Mouse (Mus musculus): ENCODE measurements around the gene Ttll5. TPM values are rescaled to one million over a fixed set of nuclear protein-coding genes. Genes with fewer than 3 reads are reported as not detected.

Gene Ttll5
- polyA plus RNA-seq, 1 experiment from 2014 or later = 13.7 TPM

DNA sequence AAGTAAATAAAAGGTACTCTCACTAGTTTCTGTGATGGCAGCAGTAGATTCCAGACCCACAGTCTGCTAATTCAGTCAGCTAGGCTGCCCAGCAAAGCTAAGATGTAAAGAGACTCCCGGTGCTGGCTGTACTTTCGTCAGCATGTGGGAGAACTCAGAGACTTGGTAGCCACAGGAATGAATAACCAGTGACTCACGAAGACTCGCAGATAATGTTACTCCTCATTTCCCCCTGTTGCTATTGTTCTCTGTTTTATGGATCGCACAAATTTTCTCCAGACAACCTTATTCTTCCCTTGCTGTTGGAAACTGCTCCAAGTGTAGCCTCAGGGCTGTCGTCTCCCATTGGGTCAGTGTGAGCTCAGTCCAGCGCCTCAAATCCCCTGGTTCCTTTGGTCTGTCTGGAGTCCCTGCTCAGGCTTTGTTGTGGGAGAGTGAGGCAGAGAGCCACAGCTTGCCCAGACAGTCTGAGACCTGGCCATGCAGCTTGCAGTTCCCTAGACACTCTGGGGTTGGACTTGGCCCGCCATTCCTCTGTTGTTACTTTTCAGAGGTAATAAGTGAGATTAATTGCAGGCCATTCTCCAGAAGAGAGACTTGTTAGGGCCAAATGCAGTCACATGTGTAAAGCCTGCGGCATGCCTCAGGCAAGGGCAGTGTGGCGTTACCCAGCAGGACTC, 135.5 kb downstream of the Ttll5 start:
- H3K9me3 ChIP-seq = no peaks in the 10 kb centered on the region
- no peak overlapping the region for H3K4me3 ChIP-seq
- H3K4me1 ChIP-seq = 0 out of 2 replicates have a peak, but pooled peaks cover 5% of the 10 kb centered on the region
- H3K4me2 ChIP-seq = no peak overlapping the region
- no peak for ATAC-seq (replicated peaks)
- H3K27ac ChIP-seq = no peak overlapping the region
- H3K27me3 ChIP-seq (replicated peaks) = no peaks in the 10 kb centered on the region
- WGBS = 73% methylated on average over 10 of the region's 10 CpGs
- no peak overlapping the region for H3K9ac ChIP-seq
- H3K36me3 ChIP-seq (replicated peaks) = no peaks in the 10 kb centered on the region

GRCm38 (mm10) chr12:85960699-85961098, 136.2 kb downstream of the Ttll5 start:
- Histone ChIP-seq H3K27me3 (replicated peaks) (no peaks in the 10 kb centered on the region), H3K4me2 (no peak overlapping the region), H3K9ac (no peak overlapping the region), H3K4me3 (no peak overlapping the region), H3K27ac (no peak overlapping the region), H3K36me3 (replicated peaks) (no peaks in the 10 kb centered on the region), H3K9me3 (no peaks in the 10 kb centered on the region), H3K4me1 (0 out of 2 replicates have a peak, but pooled peaks cover 5% of the 10 kb centered on the region)
- WGBS = 87% methylated on average over 4 of the region's 4 CpGs
- ATAC-seq (replicated peaks) = no peak

GRCm38 (mm10) chr12:85963160-85963559, 138.7 kb downstream of the Ttll5 start:
- 0 out of 2 replicates have a peak, but pooled peaks cover 5% of the 10 kb centered on the region for H3K4me1 ChIP-seq
- WGBS = 93% methylated on average over 2 of the region's 2 CpGs
- ATAC-seq (replicated peaks) = no peak
- H3K4me3 ChIP-seq = no peak overlapping the region
- H3K9me3 ChIP-seq = no peaks in the 10 kb centered on the region
- no peaks in the 10 kb centered on the region for H3K27me3 ChIP-seq (replicated peaks)
- no peak overlapping the region for H3K9ac ChIP-seq
- no peaks in the 10 kb centered on the region for H3K36me3 ChIP-seq (replicated peaks)
- H3K4me2 ChIP-seq = no peak overlapping the region
- no peak overlapping the region for H3K27ac ChIP-seq

DNA sequence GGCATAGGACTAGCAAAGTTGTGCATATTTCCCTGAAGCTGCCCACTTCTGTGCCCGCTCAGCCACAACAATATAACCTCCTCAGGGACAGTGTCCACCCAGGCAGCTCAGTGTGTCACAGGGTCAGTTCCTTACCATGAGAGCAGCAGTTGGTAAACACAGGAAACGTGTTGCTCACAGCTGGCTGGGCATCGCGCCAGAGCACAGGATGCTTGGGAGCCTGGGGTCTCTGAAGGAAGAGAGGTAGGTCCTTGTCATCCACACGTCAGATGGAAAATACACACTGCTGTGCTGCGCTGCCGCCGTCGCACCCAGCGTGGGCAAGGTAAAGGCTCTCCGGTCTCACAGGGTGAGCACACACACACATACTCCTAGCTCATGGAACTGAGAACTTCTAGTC, 139.2 kb downstream of the Ttll5 start:
- Histone ChIP-seq H3K36me3 (replicated peaks) (no peaks in the 10 kb centered on the region), H3K27me3 (replicated peaks) (no peaks in the 10 kb centered on the region), H3K9me3 (no peaks in the 10 kb centered on the region), H3K9ac (no peak overlapping the region), H3K4me2 (no peak overlapping the region), H3K4me3 (no peak overlapping the region), H3K4me1 (0 out of 2 replicates have a peak, but pooled peaks cover 5% of the 10 kb centered on the region), H3K27ac (no peak overlapping the region)
- ATAC-seq (replicated peaks) = no peak
- WGBS = 88% methylated on average over 11 of the region's 11 CpGs

- Histone ChIP-seq H3K36me3 (replicated peaks) (no peaks in the 10 kb centered on the region), H3K4me2 (no peak overlapping the region), H3K27ac (no peak overlapping the region), H3K9me3 (no peaks in the 10 kb centered on the region), H3K27me3 (replicated peaks) (no peaks in the 10 kb centered on the region), H3K9ac (no peak overlapping the region), H3K4me3 (no peak overlapping the region), H3K4me1 (0 out of 2 replicates have a peak, but pooled peaks cover 5% of the 10 kb centered on the region)
- 92% methylated on average over 3 of the region's 3 CpGs for WGBS
- no peak for ATAC-seq (replicated peaks)
These were observed 140.0 kb downstream of the Ttll5 start for GRCm38 (mm10) chr12:85964436-85964835.

DNA sequence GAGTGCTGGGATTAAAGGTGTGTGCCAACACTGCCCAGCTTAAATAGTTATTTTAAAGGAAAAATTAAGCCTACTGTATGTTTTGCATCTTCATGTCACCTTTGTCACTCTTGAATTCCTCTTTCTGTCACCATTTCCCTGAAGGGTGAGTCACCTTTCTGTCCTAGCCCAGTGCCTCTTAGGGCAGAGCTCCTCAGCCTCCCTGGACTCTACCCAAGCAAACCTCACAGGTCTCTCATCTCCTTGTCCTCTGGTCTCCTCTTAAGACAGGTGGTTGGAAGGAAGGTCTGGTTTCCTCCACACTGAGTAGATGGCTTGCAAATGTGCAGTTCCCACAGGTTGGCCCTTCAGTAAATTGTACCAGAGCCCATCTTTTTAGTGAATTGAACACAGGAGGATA, 143.4 kb downstream of the Ttll5 start:
- Histone ChIP-seq H3K4me1 (no peaks in the 10 kb centered on the region), H3K4me3 (no peak overlapping the region), H3K9ac (no peak overlapping the region), H3K9me3 (no peaks in the 10 kb centered on the region), H3K27ac (no peak overlapping the region), H3K36me3 (replicated peaks) (no peaks in the 10 kb centered on the region), H3K27me3 (replicated peaks) (no peaks in the 10 kb centered on the region), H3K4me2 (no peak overlapping the region)
- no peak for ATAC-seq (replicated peaks)

- no peaks in the 10 kb centered on the region for H3K9me3 ChIP-seq
- no peaks in the 10 kb centered on the region for H3K36me3 ChIP-seq (replicated peaks)
- 68% methylated on average over 4 of the region's 4 CpGs for WGBS
- no peak overlapping the region for H3K4me2 ChIP-seq
- no peak for ATAC-seq (replicated peaks)
- H3K27me3 ChIP-seq (replicated peaks) = no peaks in the 10 kb centered on the region
- H3K9ac ChIP-seq = no peak overlapping the region
- no peak overlapping the region for H3K27ac ChIP-seq
- no peak overlapping the region for H3K4me3 ChIP-seq
- H3K4me1 ChIP-seq = no peaks in the 10 kb centered on the region
These were observed 143.9 kb downstream of the Ttll5 start for GRCm38 (mm10) chr12:85968409-85968808.

- no peaks in the 10 kb centered on the region for H3K9me3 ChIP-seq
- no peak overlapping the region for H3K4me3 ChIP-seq
- no peak overlapping the region for H3K27ac ChIP-seq
- H3K4me2 ChIP-seq = no peak overlapping the region
- no peak overlapping the region for H3K9ac ChIP-seq
- 74% methylated on average over 5 of the region's 5 CpGs for WGBS
- no peak for ATAC-seq (replicated peaks)
- no peaks in the 10 kb centered on the region for H3K27me3 ChIP-seq (replicated peaks)
- no peaks in the 10 kb centered on the region for H3K4me1 ChIP-seq
- H3K36me3 ChIP-seq (replicated peaks) = no peaks in the 10 kb centered on the region
These were observed 145.1 kb downstream of the Ttll5 start for GRCm38 (mm10) chr12:85969571-85969970.

DNA sequence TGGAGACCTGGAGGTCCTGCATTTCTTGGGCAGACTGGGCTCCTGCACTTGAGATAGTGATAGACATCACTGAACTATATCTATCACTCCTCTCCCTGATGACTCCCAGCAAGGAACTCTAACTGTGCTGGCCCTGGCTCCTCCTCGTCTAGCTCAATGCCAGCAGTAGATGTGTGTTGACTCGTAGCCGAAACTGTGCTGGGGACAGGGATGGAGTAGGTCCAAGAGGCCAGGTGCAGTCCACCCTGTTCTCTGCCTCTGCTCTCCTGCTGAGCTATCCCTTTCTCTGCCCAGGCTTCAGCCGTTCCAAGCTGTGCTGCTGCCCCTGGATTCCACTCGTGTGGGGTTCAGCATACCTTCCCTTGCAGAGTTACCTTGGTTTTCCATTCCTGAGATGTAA, 145.7 kb downstream of the Ttll5 start:
- 66% methylated on average over 5 of the region's 5 CpGs for WGBS
- Histone ChIP-seq H3K4me2 (no peak overlapping the region), H3K4me1 (no peaks in the 10 kb centered on the region), H3K4me3 (no peak overlapping the region), H3K27me3 (replicated peaks) (no peaks in the 10 kb centered on the region), H3K36me3 (replicated peaks) (no peaks in the 10 kb centered on the region), H3K27ac (no peak overlapping the region), H3K9ac (no peak overlapping the region), H3K9me3 (no peaks in the 10 kb centered on the region)
- no peak for ATAC-seq (replicated peaks)

DNA sequence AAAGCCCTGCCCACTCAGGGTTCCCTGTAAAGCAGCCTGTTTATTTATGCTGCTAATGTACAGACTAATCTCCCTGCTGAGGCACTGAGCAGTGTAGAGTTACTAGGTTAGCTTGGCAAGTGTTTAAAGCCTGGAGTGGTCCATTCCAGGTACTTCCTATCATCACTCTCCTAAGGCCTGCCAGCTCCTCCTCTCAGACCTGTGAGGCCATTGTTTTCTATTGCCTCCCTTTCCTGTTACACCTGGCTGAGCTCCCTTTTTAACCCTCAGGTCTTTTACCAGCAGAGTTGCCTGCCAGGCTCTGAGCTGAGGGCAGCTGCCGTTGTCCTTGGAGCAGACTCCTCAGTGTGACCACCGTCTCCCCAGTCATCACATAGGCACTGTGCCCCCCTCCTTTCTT, 146.3 kb downstream of the Ttll5 start:
- no peak for ATAC-seq (replicated peaks)
- Histone ChIP-seq H3K4me3 (no peak overlapping the region), H3K27me3 (replicated peaks) (no peaks in the 10 kb centered on the region), H3K36me3 (replicated peaks) (no peaks in the 10 kb centered on the region), H3K4me2 (no peak overlapping the region), H3K9me3 (no peaks in the 10 kb centered on the region), H3K9ac (no peak overlapping the region), H3K27ac (no peak overlapping the region), H3K4me1 (no peaks in the 10 kb centered on the region)
- 59% methylated on average over 2 of the region's 2 CpGs for WGBS

DNA sequence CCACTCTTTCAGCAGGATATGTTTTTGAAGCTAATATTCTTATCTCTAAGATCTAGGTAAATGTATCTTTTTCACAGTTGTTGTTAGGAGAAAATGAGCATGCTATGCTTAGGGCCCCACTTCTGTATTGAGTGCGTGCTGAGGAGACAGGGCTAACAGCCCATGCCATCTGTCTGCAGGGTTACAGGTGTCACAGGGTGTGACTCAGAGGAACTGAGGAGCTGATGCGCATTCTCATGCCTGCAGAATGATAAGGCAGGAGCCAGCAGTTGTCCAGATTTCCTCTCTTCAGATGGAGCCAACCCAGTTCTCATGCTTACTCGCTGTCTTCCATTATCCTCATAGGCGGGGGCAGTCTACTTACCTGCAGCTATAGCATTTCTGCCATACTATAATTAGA, 147.2 kb downstream of the Ttll5 start:
- 88% methylated on average over 4 of the region's 4 CpGs for WGBS
- no peak overlapping the region for H3K4me3 ChIP-seq
- H3K27ac ChIP-seq = no peak overlapping the region
- no peaks in the 10 kb centered on the region for H3K4me1 ChIP-seq
- no peaks in the 10 kb centered on the region for H3K9me3 ChIP-seq
- ATAC-seq (replicated peaks) = no peak
- no peaks in the 10 kb centered on the region for H3K27me3 ChIP-seq (replicated peaks)
- no peak overlapping the region for H3K4me2 ChIP-seq
- H3K36me3 ChIP-seq (replicated peaks) = no peaks in the 10 kb centered on the region
- no peak overlapping the region for H3K9ac ChIP-seq

DNA sequence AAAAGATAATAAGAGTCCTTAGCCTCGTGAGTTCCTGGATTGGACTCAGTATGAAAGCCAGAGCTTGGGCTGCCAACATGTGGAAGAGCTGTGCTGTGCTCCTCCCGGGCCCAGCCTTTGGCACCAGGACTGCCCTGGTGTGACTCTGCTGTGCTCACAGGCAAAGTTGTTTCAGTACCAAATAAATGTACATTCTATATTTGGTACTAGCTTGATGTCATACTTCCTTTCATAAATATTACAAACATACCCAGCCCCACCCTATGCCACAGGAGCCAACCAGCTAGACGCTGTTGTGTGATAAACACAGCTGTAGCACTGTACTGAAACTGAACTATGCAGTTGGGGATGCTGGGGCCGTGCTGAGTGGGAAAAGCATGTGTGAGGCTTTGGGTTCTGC, 149.1 kb downstream of the Ttll5 start:
- H3K4me1 ChIP-seq = no peaks in the 10 kb centered on the region
- H3K4me3 ChIP-seq = no peak overlapping the region
- H3K27me3 ChIP-seq (replicated peaks) = no peaks in the 10 kb centered on the region
- 69% methylated on average over 4 of the region's 4 CpGs for WGBS
- no peaks in the 10 kb centered on the region for H3K9me3 ChIP-seq
- H3K4me2 ChIP-seq = no peak overlapping the region
- no peak for ATAC-seq (replicated peaks)
- no peaks in the 10 kb centered on the region for H3K36me3 ChIP-seq (replicated peaks)
- H3K9ac ChIP-seq = no peak overlapping the region
- no peak overlapping the region for H3K27ac ChIP-seq

GRCm38 (mm10) chr12:85974030-85974429, 149.6 kb downstream of the Ttll5 start:
- Histone ChIP-seq H3K27ac (no peak overlapping the region), H3K9me3 (no peaks in the 10 kb centered on the region), H3K4me3 (no peak overlapping the region), H3K27me3 (replicated peaks) (no peaks in the 10 kb centered on the region), H3K36me3 (replicated peaks) (no peaks in the 10 kb centered on the region), H3K9ac (no peak overlapping the region), H3K4me1 (no peaks in the 10 kb centered on the region), H3K4me2 (no peak overlapping the region)
- WGBS = 65% methylated on average over 4 of the region's 4 CpGs
- ATAC-seq (replicated peaks) = no peak
